Mouse (Mus musculus): ENCODE results near the gene Gm8298.
"Not testable (repeated sequence)": the region's sequence is repeated elsewhere in the genome, so short reads cannot be mapped to it uniquely, and the experiment has no call there.

Gene Gm8298

GRCm38 (mm10) chr3:59860751-59861150, at the start of gene Gm8298:
TSS of gene Gm8298 (plus strand) at chr3:59861051.
- DNase-seq = no peak

DNA sequence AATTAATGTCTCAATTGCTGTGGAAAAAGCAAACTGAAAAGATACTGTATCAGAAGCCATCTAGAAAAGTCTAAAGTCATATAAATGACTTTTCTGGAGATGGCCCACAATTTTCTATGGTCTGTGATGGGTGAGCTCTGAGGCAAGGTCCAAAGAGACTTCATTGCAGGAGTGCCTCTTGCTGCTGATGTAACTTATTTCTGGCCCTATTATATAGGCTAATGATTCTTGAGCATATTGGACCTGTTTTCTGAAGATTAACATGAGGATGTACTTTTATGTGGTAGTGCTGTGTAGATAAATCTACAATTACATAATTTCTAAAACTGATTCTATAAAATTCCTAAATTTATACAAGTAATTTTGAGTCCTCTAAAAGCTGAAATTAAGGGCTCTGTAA, 47.7 kb upstream of the Gm8298 start:
- DNase-seq = no peak

- DNase-seq = peak; percentile 15
Measured at GRCm38 (mm10) chr3:59870765-59871164, 9.9 kb downstream of the Gm8298 start.

GRCm38 (mm10) chr3:59877601-59878000, 16.8 kb downstream of the Gm8298 start:
- not testable (repeated sequence) for DNase-seq

DNA sequence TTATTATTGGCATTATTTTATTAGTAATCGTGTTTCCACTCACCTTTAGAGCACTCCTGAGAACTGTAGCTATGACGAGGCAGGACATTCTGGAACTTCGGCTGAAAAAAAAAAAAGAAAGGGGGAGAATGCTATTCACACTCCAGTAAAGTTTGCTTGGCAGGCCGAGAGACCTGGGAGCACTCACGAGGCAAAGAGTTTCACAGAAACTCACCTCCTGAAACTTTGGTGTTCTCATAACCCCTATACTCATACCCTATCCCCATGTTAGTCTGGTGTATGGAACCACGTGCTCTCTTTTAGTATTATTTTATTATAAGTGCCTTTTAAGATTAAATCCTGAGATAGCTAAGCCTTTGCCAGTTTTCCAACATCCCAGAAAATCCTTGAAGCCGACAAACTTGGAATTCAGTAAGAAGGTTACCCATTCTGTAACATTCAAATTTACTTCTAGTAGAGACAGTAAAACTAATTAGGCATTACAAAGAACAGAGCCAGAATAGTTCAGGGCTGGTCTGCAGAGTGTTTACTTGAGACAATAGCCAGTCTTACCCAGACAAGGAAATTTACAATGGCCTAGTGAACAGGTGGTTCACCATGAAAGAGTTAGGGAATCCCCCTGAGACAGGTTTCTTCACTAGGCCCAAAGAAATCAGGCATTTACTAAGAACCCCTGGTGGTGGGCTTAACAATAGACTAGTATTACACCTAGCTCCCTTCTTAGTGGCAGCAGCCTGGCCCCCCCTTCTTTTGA, 19.1 kb downstream of the Gm8298 start:
- DNase-seq = not testable (repeated sequence)

DNA sequence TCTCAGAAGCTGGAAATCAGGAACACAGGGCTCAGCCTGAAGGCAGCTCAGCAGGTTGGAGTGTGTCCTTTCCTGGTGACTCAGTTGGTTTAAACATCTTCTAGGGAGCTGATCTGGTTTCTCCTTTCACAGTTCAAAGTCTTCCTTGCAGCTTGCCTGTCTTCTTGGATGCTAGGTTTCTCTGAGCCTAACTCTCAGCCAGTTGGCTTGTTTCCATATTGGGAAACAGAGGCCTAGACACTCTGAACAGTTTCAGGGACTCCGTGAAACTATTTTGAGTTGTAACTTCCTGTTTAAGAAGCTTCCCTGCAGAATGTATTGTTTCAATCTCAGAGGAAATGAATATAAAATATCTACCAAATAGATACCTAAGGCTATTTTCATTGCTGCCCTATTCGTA, 32.4 kb downstream of the Gm8298 start:
- no peak for DNase-seq

DNA sequence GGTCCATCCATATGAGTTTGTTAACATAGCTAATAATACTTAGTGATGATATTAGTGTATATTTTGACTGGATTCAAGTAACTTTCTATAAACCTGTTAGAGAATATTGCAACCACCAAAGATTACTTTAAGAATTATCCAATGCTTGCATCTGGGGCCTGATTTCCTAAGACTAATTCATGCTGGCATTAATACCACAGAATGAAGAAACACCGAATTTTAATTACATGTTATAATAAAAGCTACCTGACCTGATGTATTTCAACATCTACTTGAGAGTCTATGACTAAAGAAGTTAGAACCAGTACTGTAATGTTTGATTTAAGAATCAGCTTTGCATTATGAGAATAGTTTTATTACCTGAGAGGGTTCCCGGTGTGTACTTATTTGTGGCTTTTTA, 64.1 kb downstream of the Gm8298 start, which contains the start of gene C130079G13Rik:
C130079G13Rik (plus strand) TSS at position 301 of the 400 bp plus-strand sequence.
- no peak for DNase-seq

Data from cerebellum, adult 8-10 months (tissue).